Mouse (Mus musculus): Measurements from ENCODE around the gene Nlgn2. TPM values are rescaled to one million over a fixed set of nuclear protein-coding genes. Genes with fewer than 3 reads are reported as not detected.
A peak's percentile ranks its signal among the peaks of the same experiment; 100 is the strongest.

Nlgn2 gene
- polyA plus RNA-seq, 1 experiment from 2014 or later = 2.7 TPM

DNA sequence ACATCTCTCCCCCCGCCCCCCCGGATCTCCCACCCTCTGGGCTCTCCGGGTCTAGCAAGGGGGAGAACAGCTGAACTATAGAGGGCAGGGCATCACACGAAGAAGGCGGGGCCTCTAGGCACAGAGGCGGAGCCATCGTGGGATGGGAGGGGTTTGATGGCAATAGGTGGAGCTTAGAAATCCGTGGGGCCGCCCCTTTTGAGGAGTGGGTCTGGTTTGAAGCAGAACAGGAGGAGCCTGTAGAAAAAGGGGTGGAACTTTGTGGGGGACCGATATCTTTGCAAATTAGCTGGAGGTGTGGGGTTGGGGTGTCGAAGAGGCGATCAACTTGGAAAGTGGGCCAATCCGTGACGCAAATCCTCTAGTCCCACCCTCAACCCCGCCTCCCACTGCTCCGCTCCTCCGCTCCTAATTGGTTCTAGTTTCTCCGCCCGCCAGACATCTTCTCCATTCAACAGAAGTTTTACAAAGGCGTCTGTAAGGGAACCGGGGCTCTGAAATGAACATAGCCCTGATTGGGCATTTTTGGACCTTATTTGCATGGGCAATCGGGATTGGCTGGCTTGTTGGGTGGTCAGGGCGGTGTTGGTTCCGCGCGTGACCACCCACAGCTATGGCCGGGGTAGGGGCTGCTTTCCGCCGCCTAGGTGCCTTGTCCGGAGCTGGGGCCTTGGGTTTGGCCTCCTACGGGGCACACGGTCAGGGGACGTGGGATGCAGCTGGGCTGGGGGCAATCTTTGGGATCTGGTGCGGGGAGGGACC, 549 bp upstream of the Nlgn2 start, which contains the start of gene Tmem256:
Gene Tmem256, plus strand, starts transcription at position 563 of the 762 bp plus-strand sequence.
- WGBS = 0% methylated on average over 34 of the region's 34 CpGs
- peak within 1 kb of the TSS; percentile 87 for H3K27ac ChIP-seq (replicated peaks)
- H3K9me3 ChIP-seq (ENCODE audit: control insufficient read depth, low read length) = no peaks in the 10 kb centered on the region
- no peaks in the 10 kb centered on the region for H3K27me3 ChIP-seq (ENCODE audit: control insufficient read depth, insufficient read depth, low read length)
- DNase-seq (ENCODE audit: low spot score) = peak; percentile 97
- 0 out of 2 replicates have a peak, but pooled peaks cover 2% of the 10 kb centered on the region for H3K36me3 ChIP-seq (ENCODE audit: control insufficient read depth, insufficient read depth, low read length)
- TF ChIP-seq CTCF (IDR thresholded peaks at IDR 0.05; ENCODE audit: low read depth) (no peak; the same call in 1 of the 2 replicates), EP300 (optimal IDR thresholded peaks at IDR 0.05) (peak; percentile 81)
- peak; percentile 93 for ATAC-seq (ENCODE audit: low FRiP score, low TSS enrichment)
- H3K4me3 ChIP-seq (ENCODE audit: low read depth, low read length) = peak within 1 kb of the TSS; percentile 67
- peaks cover 5% of the 10 kb centered on the region for H3K4me1 ChIP-seq (replicated peaks; ENCODE audit: control insufficient read depth, insufficient read depth)
- H3K9ac ChIP-seq (ENCODE audit: low read length) = peak within 1 kb of the TSS; percentile 82
- peak within 1 kb of the TSS; percentile 77 for H3K4me2 ChIP-seq (replicated peaks; ENCODE audit: low read depth)

DNA sequence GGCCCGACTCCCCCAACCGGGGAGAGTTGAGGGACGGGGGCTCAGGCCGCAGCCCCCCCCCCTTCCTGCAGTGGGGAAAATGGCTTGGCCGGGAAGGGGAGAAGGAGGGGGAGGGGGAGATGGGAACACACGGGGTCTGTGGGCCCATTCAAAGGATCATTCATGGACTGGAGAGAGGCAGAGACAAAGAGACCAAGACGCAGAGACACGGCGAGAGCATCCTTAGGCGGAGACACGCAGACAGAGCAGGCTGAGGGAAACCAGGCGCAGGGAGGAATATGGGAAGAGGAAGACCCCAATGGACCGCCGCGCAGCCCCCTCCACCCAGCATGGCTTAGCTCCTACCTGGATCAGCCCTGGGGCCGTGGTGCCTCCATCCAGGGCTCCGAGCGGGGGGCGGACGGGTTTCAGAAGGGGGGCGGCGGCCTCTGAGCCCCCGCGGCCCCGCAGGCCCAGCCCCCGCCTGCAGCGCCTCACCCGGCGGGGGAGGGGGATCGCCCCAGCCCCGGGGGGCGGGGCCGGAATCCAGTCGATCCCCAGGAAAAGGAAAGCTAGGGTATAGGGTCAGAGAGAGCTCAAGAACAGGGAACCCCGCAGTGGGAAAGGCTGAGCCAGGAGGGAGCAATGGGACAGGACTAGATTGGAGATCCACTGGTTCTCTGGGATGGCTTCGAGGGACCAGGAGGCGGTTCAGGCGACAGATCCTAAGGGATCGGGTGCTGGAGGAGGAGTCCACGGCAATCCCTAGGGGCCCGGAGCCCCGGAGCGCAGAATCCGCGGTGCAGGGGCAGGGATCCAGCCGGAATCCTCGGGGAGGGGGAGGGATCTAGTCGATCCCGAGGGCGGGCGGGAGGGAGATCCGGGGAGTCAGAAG, 644 bp downstream of the Nlgn2 start:
- WGBS = 2% methylated on average over 42 of the region's 52 CpGs
- Histone ChIP-seq H3K4me3 (ENCODE audit: low read depth, low read length) (peak overlapping the region; percentile 67), H3K27me3 (ENCODE audit: control insufficient read depth, insufficient read depth, low read length) (no peaks in the 10 kb centered on the region), H3K9me3 (ENCODE audit: control insufficient read depth, low read length) (no peaks in the 10 kb centered on the region), H3K4me1 (replicated peaks; ENCODE audit: control insufficient read depth, insufficient read depth) (peaks cover 5% of the 10 kb centered on the region), H3K27ac (replicated peaks) (peak overlapping the region; percentile 69), H3K36me3 (ENCODE audit: control insufficient read depth, insufficient read depth, low read length) (0 out of 2 replicates have a peak, but pooled peaks cover 2% of the 10 kb centered on the region), H3K9ac (ENCODE audit: low read length) (peak overlapping the region; percentile 65), H3K4me2 (replicated peaks; ENCODE audit: low read depth) (peak overlapping the region; percentile 77)
- ATAC-seq (ENCODE audit: low FRiP score, low TSS enrichment) (no peak), DNase-seq (ENCODE audit: low spot score) (peak; percentile 37)
- no peak for TF ChIP-seq CTCF (IDR thresholded peaks at IDR 0.05; ENCODE audit: low read depth)
- no peak for TF ChIP-seq EP300 (optimal IDR thresholded peaks at IDR 0.05)

DNA sequence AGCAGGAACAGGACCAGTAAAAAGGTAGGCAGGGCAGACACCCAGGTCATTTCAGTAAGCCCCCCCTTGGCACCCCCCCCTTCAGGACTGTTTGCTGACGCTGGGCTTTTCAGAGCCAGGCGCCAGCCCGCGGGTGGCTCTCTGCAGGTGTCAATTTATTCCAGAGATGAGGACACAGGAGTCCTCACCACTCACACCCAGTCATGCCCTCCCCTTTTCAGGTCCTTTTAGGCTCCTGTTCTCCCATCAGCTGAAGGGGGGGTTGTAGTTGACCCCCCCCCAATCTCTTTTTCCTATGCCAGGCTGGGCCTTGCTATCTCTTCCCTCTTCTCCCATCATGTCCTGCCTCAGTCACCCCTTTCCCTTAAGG, 1.6 kb downstream of the Nlgn2 start:
- H3K27me3 ChIP-seq (ENCODE audit: control insufficient read depth, insufficient read depth, low read length) = no peaks in the 10 kb centered on the region
- ATAC-seq (ENCODE audit: low FRiP score, low TSS enrichment) = no peak
- 0 out of 2 replicates have a peak, but pooled peaks cover 2% of the 10 kb centered on the region for H3K36me3 ChIP-seq (ENCODE audit: control insufficient read depth, insufficient read depth, low read length)
- H3K4me3 ChIP-seq (ENCODE audit: low read depth, low read length) = no peak overlapping the region
- TF ChIP-seq EP300 (optimal IDR thresholded peaks at IDR 0.05) = no peak
- TF ChIP-seq CTCF (IDR thresholded peaks at IDR 0.05; ENCODE audit: low read depth) = no peak
- 20% methylated on average over 4 of the region's 4 CpGs for WGBS
- H3K4me1 ChIP-seq (replicated peaks; ENCODE audit: control insufficient read depth, insufficient read depth) = peaks cover 5% of the 10 kb centered on the region
- no peak overlapping the region for H3K27ac ChIP-seq (replicated peaks)
- peak overlapping the region; percentile 77 for H3K4me2 ChIP-seq (replicated peaks; ENCODE audit: low read depth)
- DNase-seq (ENCODE audit: low spot score) = no peak
- no peak overlapping the region for H3K9ac ChIP-seq (ENCODE audit: low read length)
- no peaks in the 10 kb centered on the region for H3K9me3 ChIP-seq (ENCODE audit: control insufficient read depth, low read length)

DNA sequence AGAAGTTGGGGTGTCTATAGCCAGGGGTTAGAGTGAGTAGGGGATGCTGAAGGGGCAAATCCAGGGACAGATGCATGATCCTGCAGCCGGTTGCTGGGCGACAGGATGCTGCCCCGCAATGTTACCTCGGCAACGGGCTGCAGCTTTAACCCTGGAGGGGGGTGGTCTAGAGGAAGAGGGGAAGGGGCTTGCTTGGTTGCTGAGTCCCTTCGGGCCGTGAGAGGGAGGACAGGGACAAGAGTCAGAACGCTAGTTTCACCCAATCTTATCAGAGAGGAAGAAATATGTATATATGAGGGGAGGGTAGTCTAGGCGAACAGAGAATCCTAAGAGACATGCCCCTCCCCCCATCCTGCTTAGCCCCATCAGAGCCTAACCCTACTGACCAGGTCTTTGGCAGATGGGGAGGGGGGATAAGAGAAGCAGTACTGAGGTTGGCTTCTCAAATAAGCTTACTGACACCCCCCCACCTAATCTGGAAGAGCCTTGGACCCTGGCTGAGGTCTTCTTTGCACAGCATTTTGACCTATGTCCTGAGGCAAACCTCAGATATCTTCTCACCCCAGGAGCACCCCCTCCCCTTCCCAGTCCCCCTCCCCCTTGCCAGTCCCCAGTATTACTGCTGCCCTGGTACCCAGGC, 2.1 kb downstream of the Nlgn2 start:
- no peak overlapping the region for H3K27ac ChIP-seq (replicated peaks)
- DNase-seq (ENCODE audit: low spot score) (no peak), ATAC-seq (ENCODE audit: low FRiP score, low TSS enrichment) (no peak)
- H3K4me1 ChIP-seq (replicated peaks; ENCODE audit: control insufficient read depth, insufficient read depth) = peaks cover 5% of the 10 kb centered on the region
- peak overlapping the region; percentile 77; the same call in 1 of the 2 replicates for H3K4me2 ChIP-seq (replicated peaks; ENCODE audit: low read depth)
- 0 out of 2 replicates have a peak, but pooled peaks cover 2% of the 10 kb centered on the region for H3K36me3 ChIP-seq (ENCODE audit: control insufficient read depth, insufficient read depth, low read length)
- 0 out of 2 replicates have a peak overlapping the region, but pooled peaks have one; percentile 8 for H3K9ac ChIP-seq (ENCODE audit: low read length)
- TF ChIP-seq EP300 (optimal IDR thresholded peaks at IDR 0.05) = no peak
- no peak for TF ChIP-seq CTCF (IDR thresholded peaks at IDR 0.05; ENCODE audit: low read depth)
- WGBS = 36% methylated on average over 9 of the region's 9 CpGs
- no peaks in the 10 kb centered on the region for H3K9me3 ChIP-seq (ENCODE audit: control insufficient read depth, low read length)
- H3K27me3 ChIP-seq (ENCODE audit: control insufficient read depth, insufficient read depth, low read length) = no peaks in the 10 kb centered on the region
- H3K4me3 ChIP-seq (ENCODE audit: low read depth, low read length) = no peak overlapping the region

DNA sequence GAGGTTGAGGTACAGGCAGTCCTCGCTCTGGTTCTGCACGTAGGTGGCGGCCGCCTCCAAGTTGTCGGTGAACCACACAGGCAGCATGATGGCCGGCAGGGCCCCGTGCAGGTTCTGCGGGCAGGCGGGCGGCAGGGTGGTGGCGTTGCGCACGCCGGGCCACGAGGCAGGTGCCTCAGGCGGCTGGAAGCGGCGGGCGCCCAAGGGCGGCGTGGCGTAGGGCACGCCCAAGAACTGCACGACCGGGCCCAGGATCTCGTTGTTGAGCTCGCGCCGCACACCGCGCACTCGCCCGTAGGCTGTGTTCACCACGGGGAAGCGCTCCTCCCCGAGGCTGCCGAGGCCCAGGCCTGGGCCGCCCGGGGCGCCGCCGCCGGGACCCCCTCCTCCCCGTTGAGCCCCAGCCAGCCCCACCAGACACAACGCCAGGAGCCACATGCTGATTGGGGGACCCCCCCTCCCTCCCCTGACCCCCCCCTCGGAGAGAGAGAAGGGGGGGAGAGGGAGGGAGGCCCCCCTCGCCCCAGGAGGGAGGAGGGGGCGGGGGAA, 3.5 kb downstream of the Nlgn2 start:
- DNase-seq (ENCODE audit: low spot score) (peak; percentile 79), ATAC-seq (ENCODE audit: low FRiP score, low TSS enrichment) (peak; percentile 18; the same call in 1 of the 2 replicates)
- H3K9ac ChIP-seq (ENCODE audit: low read length) = peak overlapping the region; percentile 66
- WGBS = 12% methylated on average over 37 of the region's 48 CpGs
- H3K27me3 ChIP-seq (ENCODE audit: control insufficient read depth, insufficient read depth, low read length) = no peaks in the 10 kb centered on the region
- peak overlapping the region; percentile 67 for H3K4me2 ChIP-seq (replicated peaks; ENCODE audit: low read depth)
- H3K4me3 ChIP-seq (ENCODE audit: low read depth, low read length) = peak overlapping the region; percentile 35
- H3K36me3 ChIP-seq (ENCODE audit: control insufficient read depth, insufficient read depth, low read length) = no peaks in the 10 kb centered on the region
- H3K27ac ChIP-seq (replicated peaks) = peak overlapping the region; percentile 30; the same call in 1 of the 2 replicates
- no peaks in the 10 kb centered on the region for H3K9me3 ChIP-seq (ENCODE audit: control insufficient read depth, low read length)
- no peak for TF ChIP-seq EP300 (optimal IDR thresholded peaks at IDR 0.05)
- TF ChIP-seq CTCF (IDR thresholded peaks at IDR 0.05; ENCODE audit: low read depth) = peak; percentile 6; the same call in 1 of the 2 replicates
- H3K4me1 ChIP-seq (replicated peaks; ENCODE audit: control insufficient read depth, insufficient read depth) = peaks cover 3% of the 10 kb centered on the region
